Mouse (Mus musculus) urinary bladder, postnatal 36 days (tissue): ENCODE measurements around the gene Agmo.

Source experiments
- DNase-seq, 2 experiments: peaks; one replicate each; pipeline ENCODE4 v3.0.0; 2022; ENCODE audit warnings: low spot score in 2 of 2, mixed read lengths in 1 of 2

The Agmo gene

GRCm38 (mm10) chr12:37426750-37427149 is 185.3 kb downstream of the Agmo start:
- DNase-seq = no peak

GRCm38 (mm10) chr12:37434466-37434865 is 193.0 kb downstream of the Agmo start:
- DNase-seq = no peak

GRCm38 (mm10) chr12:37442486-37443013 is 201.1 kb downstream of the Agmo start:
- no peak for DNase-seq

- no peak for DNase-seq
Measured at GRCm38 (mm10) chr12:37445255-37445654, 203.8 kb downstream of the Agmo start.

GRCm38 (mm10) chr12:37449597-37449996 is 208.2 kb downstream of the Agmo start:
- DNase-seq = no peak

GRCm38 (mm10) chr12:37450366-37451156 is 209.1 kb downstream of the Agmo start:
- peak; percentile 11 to 32 for DNase-seq

GRCm38 (mm10) chr12:37471631-37472030 is 230.2 kb downstream of the Agmo start:
- DNase-seq = no peak

- no peak for DNase-seq
Measured at GRCm38 (mm10) chr12:37476849-37477248, 235.4 kb downstream of the Agmo start.

GRCm38 (mm10) chr12:37487991-37488390 is 246.6 kb downstream of the Agmo start:
- peak in 1 of 2 experiments; percentile 6 for DNase-seq

- peak in 1 of 2 experiments; percentile 2 for DNase-seq
Measured at GRCm38 (mm10) chr12:37498871-37499270, 257.4 kb downstream of the Agmo start.

- no peak for DNase-seq
Measured at GRCm38 (mm10) chr12:37507406-37507805, 266.0 kb downstream of the Agmo start.

GRCm38 (mm10) chr12:37507826-37508225 is 266.4 kb downstream of the Agmo start:
- DNase-seq = no peak

GRCm38 (mm10) chr12:37521772-37522171 is 280.3 kb downstream of the Agmo start:
- DNase-seq = no peak

GRCm38 (mm10) chr12:37524662-37525061 is 283.2 kb downstream of the Agmo start:
- no peak for DNase-seq

- no peak for DNase-seq
Measured at GRCm38 (mm10) chr12:37540994-37541393, 299.6 kb downstream of the Agmo start.

- DNase-seq = no peak
Measured at GRCm38 (mm10) chr12:37558284-37558683, 316.8 kb downstream of the Agmo start.

- no peak for DNase-seq
Measured at GRCm38 (mm10) chr12:37565882-37566596, 324.6 kb downstream of the Agmo start.

GRCm38 (mm10) chr12:37571922-37572321 is 330.5 kb downstream of the Agmo start:
- no peak for DNase-seq

- no peak for DNase-seq
Measured at GRCm38 (mm10) chr12:37582777-37583176, 341.3 kb downstream of the Agmo start.

GRCm38 (mm10) chr12:37592853-37593252 is 351.4 kb downstream of the Agmo start:
- DNase-seq = no peak

GRCm38 (mm10) chr12:37612837-37613236 is 371.4 kb downstream of the Agmo start:
- DNase-seq = no peak

- no peak for DNase-seq
Measured at GRCm38 (mm10) chr12:37614769-37615168, 373.3 kb downstream of the Agmo start.

GRCm38 (mm10) chr12:37624078-37624477 is 382.6 kb downstream of the Agmo start:
- no peak for DNase-seq
